Mouse (Mus musculus) frontal cortex, postnatal 14 days (tissue): ENCODE data around the gene Iqsec1.

ENCODE experiments used
- DNase-seq, 2 experiments: peaks; one replicate each; pipeline ENCODE4 v3.0.0; 2022; ENCODE audit warnings: low spot score in 2 of 2

Iqsec1 gene

DNA sequence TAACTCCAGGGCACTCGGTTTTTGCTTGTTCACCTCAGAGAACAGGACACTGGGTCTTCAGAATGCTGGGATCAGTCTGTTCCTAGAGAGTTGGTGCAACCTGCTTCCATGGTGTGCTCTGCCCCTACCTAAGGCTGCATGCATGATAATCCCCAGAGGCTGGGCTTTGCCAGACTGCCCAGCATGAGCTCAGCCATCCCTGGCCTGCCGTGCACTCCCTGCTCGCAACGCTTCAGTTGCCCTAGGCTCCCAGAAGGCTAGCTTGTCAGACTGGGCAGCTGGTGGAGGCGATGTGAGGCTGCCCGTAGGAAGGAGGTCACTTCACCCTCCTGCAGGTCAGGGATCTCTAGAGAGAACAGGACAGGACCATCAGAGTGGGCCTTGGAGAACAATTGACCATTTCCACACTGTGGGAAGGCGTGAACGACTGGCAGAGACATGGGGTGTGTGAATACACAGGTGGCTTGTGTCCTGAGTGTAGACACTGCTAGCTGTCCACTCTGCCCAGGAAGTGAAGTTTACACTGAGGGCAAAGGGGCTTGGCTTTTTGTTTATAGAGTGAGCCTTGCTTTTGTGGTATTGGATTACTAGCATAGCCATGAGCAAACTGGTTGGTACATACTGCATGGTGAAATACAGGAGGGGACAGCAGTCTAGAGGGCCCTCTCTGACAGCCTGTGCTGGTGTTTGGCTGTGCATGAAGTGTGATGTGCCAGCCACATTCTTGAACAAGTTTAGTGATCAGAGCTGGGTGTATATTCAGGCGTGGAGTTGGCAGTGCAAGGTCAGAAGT, 367.5 kb downstream of the Iqsec1 start:
- DNase-seq, result no peak

DNA sequence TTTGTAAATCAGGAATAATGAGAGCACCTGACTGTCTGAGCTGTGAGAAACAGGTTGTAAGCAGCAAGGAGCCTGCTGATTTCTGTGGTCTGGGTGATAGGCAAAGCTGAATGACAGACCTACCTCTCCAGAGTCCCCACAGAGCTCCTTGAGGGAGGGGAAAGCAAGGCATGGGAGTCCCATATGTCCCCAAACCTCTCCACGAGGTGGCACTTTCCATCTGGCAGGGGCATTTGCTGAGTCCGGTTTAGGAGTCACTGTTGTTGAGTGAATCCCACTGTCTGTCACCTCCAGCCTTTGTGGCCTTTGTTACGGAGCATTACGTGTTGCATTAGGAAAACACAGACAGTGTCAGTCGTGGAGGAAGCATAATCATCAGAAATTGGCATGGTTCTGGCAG, 368.5 kb downstream of the Iqsec1 start:
- DNase-seq, result no peak

DNA sequence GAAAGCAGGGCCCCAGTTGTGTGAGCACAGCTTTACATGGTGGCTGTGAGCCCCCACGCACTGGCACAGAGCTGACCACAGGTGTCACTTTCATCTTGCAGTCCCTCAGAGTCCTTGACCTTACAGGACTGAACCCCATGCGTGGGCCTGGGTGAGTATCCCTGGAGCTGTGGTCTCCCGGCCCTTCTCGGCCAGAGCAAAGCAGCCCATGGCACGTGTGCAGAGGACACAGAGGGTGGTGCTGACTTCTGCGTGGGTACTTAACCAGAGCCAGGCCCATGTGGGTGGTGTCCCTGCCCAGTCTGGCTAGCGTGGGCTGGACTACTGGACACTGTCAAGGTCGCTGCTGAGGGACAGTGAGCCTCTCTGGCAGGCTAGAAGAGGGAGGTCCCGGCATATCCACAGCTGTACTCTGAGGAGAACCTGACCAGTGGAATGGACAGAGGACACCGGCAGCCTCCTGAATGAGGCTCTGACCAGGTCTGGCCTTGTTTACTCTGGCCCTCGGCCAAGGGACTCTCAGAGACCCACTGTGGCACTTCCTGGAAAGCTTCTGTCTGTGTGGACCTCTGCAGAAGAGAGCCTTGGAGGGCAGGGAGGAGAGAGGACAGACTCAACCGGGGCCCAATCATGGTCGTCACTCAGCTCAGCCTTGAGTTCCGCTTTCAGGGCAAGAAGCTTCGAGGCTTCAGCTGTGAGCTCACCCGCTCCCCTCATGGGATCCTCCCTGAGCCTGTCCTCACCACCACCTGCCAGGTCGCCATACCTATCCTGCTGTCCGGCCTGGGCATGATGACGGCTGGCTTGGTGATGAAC, 369.5 kb downstream of the Iqsec1 start:
- peak in 1 of 2 experiments; percentile 22 for DNase-seq

DNA sequence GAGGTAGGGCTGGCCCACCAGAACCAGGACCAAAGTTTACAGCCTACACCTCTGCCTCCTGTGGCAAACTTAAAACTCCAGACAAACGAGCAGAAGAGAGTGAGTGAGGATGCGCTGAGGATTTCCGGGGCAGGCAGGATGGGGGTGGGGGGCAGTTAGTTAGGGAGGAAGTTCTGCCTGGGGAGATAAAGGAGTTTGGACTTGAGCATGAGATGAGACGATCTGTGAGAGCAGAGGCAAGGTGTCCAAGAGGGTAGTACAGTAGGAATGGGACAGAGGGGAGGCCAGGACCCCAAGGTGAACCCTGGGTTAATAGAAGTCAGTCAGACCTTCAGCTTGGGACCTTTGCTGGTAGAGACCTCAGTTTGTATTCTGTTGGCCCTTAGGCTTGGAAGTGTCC, 370.2 kb downstream of the Iqsec1 start:
- no peak for DNase-seq

DNA sequence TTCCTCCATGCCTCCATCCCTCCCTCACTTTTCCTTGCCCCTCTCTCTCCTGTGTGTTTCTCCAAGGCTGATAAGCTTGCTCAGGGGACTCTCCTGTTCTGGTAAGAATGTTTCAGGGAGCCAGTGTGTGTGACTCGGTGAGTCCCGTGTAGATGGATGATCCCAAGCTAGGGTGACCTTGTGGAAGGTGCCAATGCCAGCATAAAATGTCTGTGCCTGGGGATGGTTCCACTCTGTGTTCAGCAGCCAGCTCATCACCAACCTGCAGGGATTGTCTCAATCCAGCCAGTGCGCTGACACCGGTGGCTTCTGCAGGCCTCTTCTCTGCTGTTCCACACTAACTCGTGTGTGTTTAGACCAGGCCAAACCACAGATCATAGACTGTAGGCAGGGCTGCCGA, 372.0 kb downstream of the Iqsec1 start:
- no peak for DNase-seq

DNA sequence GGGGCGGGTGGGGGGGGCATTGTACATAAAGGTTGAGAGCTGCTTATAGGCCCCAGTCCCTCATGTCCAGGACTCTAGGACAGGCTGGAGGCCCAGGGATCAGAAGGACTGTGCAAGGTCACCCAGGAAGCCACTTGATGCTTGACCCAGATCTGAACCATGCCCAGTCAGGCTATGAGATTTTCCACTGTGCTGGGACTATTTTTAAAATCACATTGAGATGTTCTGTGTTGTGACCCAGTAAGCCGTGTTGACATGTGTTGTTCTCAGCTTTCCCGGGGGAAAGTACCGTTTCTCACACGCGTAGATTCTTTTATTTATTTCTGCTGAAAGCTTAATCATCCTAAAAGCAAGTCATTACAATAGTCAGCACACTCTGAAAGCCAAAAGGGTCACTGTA, 372.5 kb downstream of the Iqsec1 start:
- DNase-seq, result no peak

DNA sequence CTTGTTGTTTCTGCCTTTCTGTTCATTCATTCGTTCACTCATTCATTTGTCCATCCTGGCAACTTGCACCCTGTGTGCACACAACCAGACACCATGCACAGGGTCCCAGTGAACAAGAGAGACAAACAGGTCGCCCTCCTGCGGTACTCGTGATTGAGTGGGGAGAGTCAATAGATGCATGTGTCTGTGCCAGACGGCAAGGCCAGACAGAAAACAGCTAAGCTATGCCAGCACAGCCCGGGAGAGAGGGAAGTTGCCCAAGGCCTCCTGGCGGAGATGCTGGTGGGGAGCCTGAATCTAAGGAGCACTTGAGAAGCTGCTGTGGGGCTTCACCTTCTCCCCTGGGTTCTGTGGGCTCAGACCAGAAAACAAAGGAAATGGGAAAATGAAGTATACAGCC, 373.1 kb downstream of the Iqsec1 start:
- DNase-seq, result no peak

DNA sequence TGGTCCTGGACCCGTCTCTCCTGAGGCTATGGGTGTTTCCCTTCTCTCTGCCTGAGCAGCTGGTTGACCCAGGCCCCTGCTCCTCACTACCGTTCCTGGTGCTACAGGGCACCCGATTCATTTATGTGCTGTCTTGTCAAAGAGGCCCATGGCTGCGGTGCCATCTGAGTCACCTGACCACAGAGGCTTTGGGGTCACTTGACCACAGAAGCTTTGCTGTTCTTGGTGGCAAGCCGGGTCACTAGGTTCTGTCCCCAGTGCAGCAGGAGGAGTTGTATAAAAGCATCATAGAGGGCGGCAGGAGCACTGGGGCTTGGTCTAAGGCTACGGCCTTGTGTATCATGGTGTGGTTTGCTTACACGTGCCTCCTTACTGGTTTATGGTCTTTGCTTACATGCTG, 375.2 kb downstream of the Iqsec1 start:
- no peak for DNase-seq

DNA sequence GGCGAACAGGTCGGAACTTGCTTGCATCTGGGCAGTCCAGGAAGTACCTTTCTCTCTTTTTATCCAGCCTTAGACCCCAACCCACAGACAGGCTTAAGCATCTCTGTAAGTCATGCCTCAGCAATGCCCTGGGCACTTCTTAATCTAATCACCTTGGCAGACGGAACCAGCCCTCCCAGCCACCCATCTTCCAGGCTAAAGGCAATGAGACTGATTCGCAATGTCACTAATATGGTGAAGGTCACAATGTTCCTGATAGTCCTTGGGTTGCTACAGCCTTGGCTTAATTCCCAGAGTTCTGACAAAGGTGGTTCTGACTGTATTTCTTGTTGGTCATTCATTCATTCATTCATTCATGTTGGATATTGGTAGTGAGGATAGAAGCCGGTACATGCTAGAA, 378.2 kb downstream of the Iqsec1 start:
- no peak for DNase-seq

DNA sequence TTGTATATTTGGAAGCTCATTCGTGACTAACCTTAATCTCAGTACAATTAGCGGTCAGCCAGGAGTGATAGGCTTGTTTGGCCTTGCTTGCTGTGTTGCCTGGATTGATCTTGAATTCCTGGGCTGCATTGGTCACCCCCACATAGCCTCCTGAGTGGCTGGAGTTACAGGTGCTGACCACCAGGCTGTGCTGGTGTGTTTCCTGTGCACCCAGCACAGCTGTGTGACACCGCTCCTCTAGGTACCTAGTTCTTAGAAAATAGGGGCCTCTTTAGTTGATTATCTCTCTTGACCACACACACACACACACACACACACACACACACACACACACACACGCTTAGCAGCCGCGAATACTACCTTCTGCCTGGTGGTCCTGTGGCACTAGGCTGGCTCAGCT, 380.3 kb downstream of the Iqsec1 start:
- no peak for DNase-seq

DNA sequence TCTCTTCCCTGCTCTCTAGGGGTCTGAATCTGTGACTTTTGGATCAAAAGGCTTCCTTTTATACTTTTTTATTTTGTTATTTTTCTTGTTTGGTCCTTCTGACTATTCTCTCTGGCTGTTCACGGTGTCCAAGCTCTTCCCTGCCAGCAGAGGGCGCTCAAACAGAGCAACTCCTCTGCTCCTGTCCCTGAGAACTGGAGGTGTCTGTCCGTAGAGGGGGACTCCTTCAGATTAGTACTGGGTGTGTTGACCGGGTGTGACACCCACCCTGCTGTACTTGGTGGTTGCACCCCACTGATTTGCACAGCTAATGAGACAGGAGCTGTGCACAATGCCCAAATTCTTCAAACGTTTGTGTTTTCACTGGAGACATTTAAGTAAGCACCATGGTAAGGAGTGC, 381.3 kb downstream of the Iqsec1 start:
- no peak for DNase-seq

DNA sequence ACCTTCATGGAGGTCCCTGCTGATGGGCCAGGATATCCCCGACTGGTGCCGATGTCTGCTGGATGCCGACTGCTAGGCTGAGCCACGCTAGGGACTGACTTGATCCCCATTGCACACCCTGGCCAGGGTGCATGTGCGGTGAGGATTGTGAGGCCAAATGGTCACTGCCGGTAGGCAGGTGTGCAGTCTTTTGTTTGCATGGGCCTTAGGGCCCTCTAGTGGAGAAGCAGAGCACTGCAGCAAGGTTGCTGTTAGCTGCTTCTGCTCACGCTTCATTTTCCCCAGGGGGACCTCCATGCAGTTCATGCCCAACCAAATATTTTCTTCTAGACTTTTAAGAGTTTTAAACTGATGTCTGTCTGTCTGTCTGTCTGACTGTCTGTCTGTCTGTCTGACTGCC, 381.9 kb downstream of the Iqsec1 start:
- DNase-seq, result no peak
